Mouse (Mus musculus) Muller cell, postnatal 12 days (primary cell): ENCODE measurements at regions not wholly inside any gene's neighbourhood (a gene's known extent, or its start where the extent isn't known, plus 50 kb on each side); places are given as distances from the start of the nearest gene placed in this dataset.
"Not testable (repeated sequence)": the region's sequence is repeated elsewhere in the genome, so short reads cannot be mapped to it uniquely, and the experiment has no call there.

Source experiments
- DNase-seq: peaks from one replicate; pipeline ENCODE4 v3.0.0-alpha.2; 2015; ENCODE audit errors: inconsistent ontology term

DNA sequence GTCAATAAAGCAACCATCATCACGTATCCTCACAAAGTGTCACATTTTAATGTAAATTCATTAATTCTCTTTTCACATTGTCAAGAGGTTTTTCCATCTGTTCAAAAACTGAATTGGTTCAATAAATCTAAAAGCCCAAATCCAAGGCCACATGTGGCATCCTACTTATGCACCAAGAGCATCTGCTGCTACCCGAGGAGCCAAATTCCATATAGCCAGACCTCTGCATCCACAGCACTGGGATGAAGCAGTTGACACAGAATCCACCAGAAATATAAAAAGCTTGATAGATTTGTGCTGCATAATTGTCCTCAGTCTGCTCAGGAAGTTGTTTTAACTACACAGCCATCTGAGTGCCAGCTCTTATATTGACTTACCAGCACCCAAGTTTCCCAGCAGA lies 164.4 kb upstream of the Tram1l1 start:
- no peak for DNase-seq

- DNase-seq: no peak
These were observed 162.6 kb upstream of the Tram1l1 start for GRCm38 (mm10) chr3:124157858-124158655.

GRCm38 (mm10) chr3:124193331-124193730 lies 127.3 kb upstream of the Tram1l1 start:
- not testable (repeated sequence) for DNase-seq

DNA sequence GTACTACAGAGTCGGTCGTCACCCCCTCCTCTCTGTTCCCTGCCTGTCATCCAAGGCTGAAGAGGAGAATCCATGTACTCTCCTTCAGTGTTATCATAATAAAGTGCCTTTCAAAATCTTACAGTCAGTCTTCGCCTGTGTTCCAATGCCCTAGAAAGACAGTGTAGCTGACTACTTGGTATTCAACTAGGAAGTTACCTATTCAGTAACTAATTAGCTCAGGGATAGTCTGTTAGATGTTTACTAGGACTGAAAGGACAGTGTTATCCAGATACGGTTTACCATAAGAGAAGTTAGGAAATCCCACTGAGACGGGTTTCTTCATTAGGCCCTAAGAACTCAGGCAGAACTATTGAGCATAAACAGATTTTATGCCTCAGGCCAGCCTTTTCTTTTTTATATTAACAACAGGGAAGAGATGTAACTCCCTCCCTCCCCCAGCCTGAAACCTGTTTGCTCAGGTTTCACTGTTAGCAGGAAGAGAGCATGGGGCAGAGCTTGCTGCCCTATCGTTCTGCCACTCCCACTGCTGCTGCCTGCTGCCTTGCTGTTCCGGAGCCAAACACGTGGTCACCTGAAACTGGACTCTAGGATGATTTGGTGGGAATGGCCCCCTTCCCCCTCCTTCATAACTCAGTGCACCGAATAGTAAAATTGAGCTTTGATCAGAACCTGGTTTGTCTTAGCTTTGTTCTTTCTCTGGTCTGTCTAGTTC lies 120.3 kb upstream of the Tram1l1 start:
- not testable (repeated sequence) for DNase-seq

- no peak for DNase-seq
These were observed 103.5 kb upstream of the Tram1l1 start for GRCm38 (mm10) chr3:124217131-124217530.

DNA sequence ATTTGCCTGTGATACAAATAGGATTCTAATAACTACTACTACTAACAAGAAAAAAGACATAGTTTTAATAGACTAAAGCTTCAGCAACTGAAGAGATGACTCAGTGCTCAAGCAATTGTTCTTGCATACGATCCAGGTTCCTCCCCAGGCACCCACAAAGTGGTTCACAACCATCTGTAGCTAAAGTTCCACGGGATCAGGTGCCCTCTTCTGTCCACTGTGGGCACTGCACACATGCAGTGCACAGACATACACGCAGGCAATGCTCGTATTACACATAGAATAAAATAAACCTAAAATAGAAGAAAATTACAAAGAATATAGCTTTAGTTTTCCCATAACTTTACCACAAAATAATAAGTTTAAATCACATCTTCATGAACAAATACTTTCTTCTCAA lies 94.7 kb upstream of the Tram1l1 start:
- DNase-seq: no peak

- no peak for DNase-seq
These were observed 93.0 kb upstream of the Tram1l1 start for GRCm38 (mm10) chr3:124227701-124228100.

DNA sequence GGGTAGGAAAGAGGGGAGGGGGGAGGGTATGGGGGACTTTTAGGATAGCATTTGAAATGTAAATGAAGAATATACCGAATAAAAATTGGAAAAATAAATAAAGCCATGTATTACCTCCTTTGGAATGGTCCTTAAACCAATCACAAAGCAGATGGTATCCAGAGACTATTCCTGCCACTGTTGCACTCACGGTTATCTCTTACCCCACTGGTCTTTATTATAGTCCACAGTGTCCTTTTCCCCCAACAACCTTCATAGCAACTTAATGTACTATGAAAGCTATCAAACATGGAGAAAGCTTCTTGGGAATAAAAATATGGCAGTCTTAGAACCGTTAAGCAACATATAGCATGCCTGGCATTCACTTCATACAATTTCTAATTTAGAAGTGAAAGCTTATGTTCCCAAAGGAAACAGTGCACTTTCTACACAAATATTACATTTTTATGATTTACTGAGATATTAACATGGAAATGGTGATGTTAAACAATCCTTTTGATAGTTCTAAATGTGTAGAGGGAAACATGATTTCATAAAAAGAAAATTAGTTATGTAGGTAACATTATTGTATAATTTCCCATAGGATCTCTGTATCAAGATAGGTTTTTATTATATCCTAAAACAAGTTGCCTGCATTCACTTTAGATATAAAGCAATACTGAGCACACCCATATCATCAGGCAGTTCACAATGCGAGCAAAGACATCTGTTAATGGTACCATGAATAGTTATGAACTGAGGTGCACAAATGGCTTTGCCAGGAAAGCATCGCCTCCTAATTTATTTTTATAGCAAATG lies 79.5 kb upstream of the Tram1l1 start:
- no peak for DNase-seq

DNA sequence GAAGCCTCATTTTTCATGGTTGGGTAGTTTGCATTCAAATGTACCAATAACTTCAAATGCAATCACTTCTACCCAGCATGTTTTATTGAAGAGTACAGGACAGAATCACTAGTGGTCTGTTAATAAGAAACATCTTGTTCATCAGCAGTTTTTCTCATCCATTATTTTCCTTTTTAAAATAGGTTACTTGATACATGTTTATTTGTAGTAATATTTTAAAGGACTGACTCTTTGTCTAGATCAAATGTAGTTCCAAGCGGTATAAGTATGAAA lies 79.0 kb upstream of the Tram1l1 start:
- no peak for DNase-seq

DNA sequence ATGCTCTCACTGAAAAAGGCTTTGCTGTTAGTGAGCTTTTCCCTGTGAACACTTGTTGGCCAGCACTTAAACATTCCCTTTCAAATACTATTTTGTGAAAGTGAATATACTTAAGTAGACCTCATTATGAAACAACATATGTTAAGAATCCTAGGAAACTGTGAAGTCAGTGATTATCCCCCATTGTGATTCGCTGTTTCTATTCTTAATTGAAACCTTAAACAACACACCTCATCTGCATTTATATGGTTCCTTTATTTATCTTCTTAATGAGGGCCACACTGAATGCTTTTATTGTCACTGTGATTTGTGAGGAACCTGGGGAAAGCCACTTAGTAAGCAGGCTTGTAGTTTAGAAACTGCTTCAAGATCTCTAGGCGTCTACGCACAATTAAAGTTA lies 58.5 kb upstream of the Tram1l1 start:
- no peak for DNase-seq

- peak; percentile 79 for DNase-seq
These were observed 53.8 kb upstream of the Tram1l1 start for GRCm38 (mm10) chr3:124266821-124267220.

DNA sequence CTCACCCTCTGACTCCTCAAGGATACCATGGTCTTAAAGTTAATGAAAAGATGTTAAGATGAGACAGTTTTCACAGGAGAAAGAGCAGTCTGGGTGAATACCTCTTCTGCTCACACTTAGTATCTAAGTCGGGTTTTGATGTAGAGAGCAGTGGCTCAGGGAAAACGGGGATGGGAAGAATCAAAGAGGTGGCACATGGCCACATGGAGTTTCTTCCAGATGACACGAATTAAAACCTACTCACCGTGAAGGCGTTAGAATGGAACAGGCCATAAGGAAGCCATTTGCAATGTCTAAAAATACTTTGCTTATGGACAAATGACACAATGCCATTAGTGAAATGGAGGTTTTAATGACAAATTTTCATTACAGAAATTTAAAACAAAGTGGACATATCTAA lies 50.1 kb upstream of the Tram1l1 start:
- DNase-seq: no peak
